Mouse (Mus musculus) lung, adult 2 months (tissue): ENCODE measurements at regions not wholly inside any gene's neighbourhood (a gene's known extent, or its start where the extent isn't known, plus 50 kb on each side); places are given as distances from the start of the nearest gene placed in this dataset.

Source experiments
- CTCF ChIP-seq: fragments of 200-500 bp; IDR thresholded peaks from 2 replicates; pipeline ENCODE4 v1.5.1; 2011; ENCODE audit warnings: mild to moderate bottlenecking, low read length, control low read depth; ENCODE audit not compliant: insufficient read depth
- POLR2A ChIP-seq: fragments of 200-500 bp; IDR thresholded peaks from 2 replicates; pipeline ENCODE4 v1.6.1; 2011; ENCODE audit warnings: low read depth, mild to moderate bottlenecking, control low read depth, low read length, borderline replicate concordance; ENCODE audit errors: extremely low read depth

GRCm38 (mm10) chr2:174532671-174533363 lies 59.9 kb upstream of the Prelid3b start:
- TF ChIP-seq CTCF (peak; percentile 85), POLR2A (no peak)
